In the genomic region with DNA sequence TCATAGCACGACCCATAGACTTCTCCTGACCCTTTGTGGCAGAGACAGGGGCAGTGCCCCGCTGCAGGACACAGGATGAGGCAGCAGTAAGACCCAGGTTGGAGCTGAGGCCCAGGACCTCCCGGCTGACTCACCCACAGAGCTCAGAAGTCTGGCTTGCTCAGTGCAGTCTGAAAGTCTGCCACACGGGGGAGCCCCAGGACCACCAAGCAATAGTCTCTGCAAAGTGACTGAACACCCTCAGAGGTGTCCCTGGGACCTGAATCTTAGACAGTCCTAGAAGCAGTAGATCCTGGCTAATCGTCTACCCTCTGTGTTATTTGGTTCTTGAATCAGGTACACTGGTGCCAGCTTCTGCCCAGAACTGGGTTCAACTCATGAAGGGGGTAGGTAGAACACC, we compare ENCODE assay signal across 9 mouse cellular contexts. TPM values are rescaled to one million over a fixed set of nuclear protein-coding genes. Genes with fewer than 3 reads are reported as not detected.
DNase-seq lines count a peak whose midpoint lies in the region; ATAC-seq and TF ChIP-seq lines count a peak whose summit lies in the region.
"Had no signal": no experiment of that assay in that cellular context is flagged by ENCODE, and none has a peak within 500 bp of the region (broad histone marks: within the 10 kb centered on the region; RNA-seq: fewer than 3 reads in every experiment).

No protein-coding gene starts in this region.

- intact Hi-C loops in heart, postnatal 25 days (cut with DNase I), result loop anchor here (1.0 to 10.0 kb wide), 3 partner anchors 169 to 342 kb away; no protein-coding TSS in a partner anchor

- no peak overlapping the region for H3K4me2 ChIP-seq in forebrain, embryonic 15.5 days (replicated peaks)

- DNase-seq in ES-CJ7 (ENCODE audit: low read depth, low spot score), result peak; percentile 83
- peak; percentile 92 for DNase-seq in cerebellum, adult 11 months
- DNase-seq in heart, postnatal 25 days (ENCODE audit: low spot score), result peak; percentile 71
- peak; percentile 95 for DNase-seq in layer of hippocampus, adult 11-12 months (ENCODE audit: low spot score)
- DNase-seq in lung, adult 18-20 months, result peak; percentile 86 to 90
- peak; percentile 69 to 72 for DNase-seq in thymus, adult 18-20 months

- H3K27ac ChIP-seq in forebrain, embryonic 15.5 days (replicated peaks), result no peak overlapping the region
- no peak overlapping the region for H3K27ac ChIP-seq in olfactory bulb, adult 2 months (ENCODE audit: insufficient read depth, low read depth, low read length)

- TF ChIP-seq POLR2A in olfactory bulb, adult 2 months (IDR thresholded peaks at IDR 0.05; ENCODE audit: insufficient read depth, low read depth, low read length), result no peak

- no peak overlapping the region for H3K4me3 ChIP-seq in forebrain, embryonic 15.5 days
- no peak overlapping the region for H3K4me3 ChIP-seq in olfactory bulb, adult 2 months (ENCODE audit: insufficient read depth, low read depth, low read length)
- H3K4me3 ChIP-seq: megakaryocyte, embryonic 14.5 days had no signal

- H3K36me3 ChIP-seq in forebrain, embryonic 15.5 days, result peaks cover 56% of the 10 kb centered on the region

- peak; percentile 91 for TF ChIP-seq CTCF in olfactory bulb, adult 2 months (IDR thresholded peaks at IDR 0.05; ENCODE audit: insufficient read depth, low read depth, low read length)

- H3K4me1 ChIP-seq in forebrain, embryonic 15.5 days, result peaks cover 19% of the 10 kb centered on the region
- H3K4me1 ChIP-seq in olfactory bulb, adult 2 months (ENCODE audit: control insufficient read depth, insufficient read depth, low read length), result peaks cover 30% of the 10 kb centered on the region

- H3K27me3 ChIP-seq in forebrain, embryonic 15.5 days, result no peaks in the 10 kb centered on the region

- peak; percentile 68 for ATAC-seq in forebrain, embryonic 15.5 days (replicated peaks)

- H3K9me3 ChIP-seq in forebrain, embryonic 15.5 days, result no peaks in the 10 kb centered on the region
- H3K9me3 ChIP-seq: megakaryocyte, embryonic 14.5 days had no signal

- no peak overlapping the region for H3K9ac ChIP-seq in forebrain, embryonic 15.5 days (replicated peaks)

- 7% methylated on average over 5 of the region's 5 CpGs for WGBS in forebrain, embryonic 15.5 days
- 3% methylated on average over 5 of the region's 5 CpGs for WGBS in olfactory bulb, adult 2 months

RNA-seq across cellular contexts. Expression of a gene that starts 8.1 kb away (rescaled TPM):
- polyA plus RNA-seq in forebrain, embryonic 15.5 days (2015; fragmentation: Nextera tagmentation; extraction: Ambion mirVana), result 157 and 161 TPM in 2 replicates
- 100 to 1,000 TPM; 178 to 185 TPM for total RNA-seq in heart, postnatal 25 days (2021)
- polyA plus RNA-seq in olfactory bulb, adult 2 months (2012; ENCODE audit: insufficient read depth, insufficient read length, low replicate concordance, missing spikeins), result not detected in 2 replicates

RNA-seq across cellular contexts. Expression of a gene that starts 8.7 kb away (rescaled TPM):
- polyA plus RNA-seq in forebrain, embryonic 15.5 days (2015; fragmentation: Nextera tagmentation; extraction: Ambion mirVana), result 11.8 and 27.5 TPM in 2 replicates
- 10 to 100 TPM; 21.0 to 22.2 TPM for total RNA-seq in heart, postnatal 25 days (2021)
- polyA plus RNA-seq in olfactory bulb, adult 2 months (2012; ENCODE audit: insufficient read depth, insufficient read length, low replicate concordance, missing spikeins), result not detected in 2 replicates

RNA-seq across cellular contexts. Expression of a gene that starts 32.5 kb away (rescaled TPM):
- polyA plus RNA-seq in forebrain, embryonic 15.5 days (2015; fragmentation: Nextera tagmentation; extraction: Ambion mirVana), result 5.1 and 6.8 TPM in 2 replicates
- under 1 TPM; 0.34 to 0.47 TPM for total RNA-seq in heart, postnatal 25 days (2021)
- not detected in 2 replicates for polyA plus RNA-seq in olfactory bulb, adult 2 months (2012; ENCODE audit: insufficient read depth, insufficient read length, low replicate concordance, missing spikeins)

RNA-seq across cellular contexts. Expression of a gene that starts 46.8 kb away (rescaled TPM):
- 10.8 and 12.3 TPM in 2 replicates for polyA plus RNA-seq in forebrain, embryonic 15.5 days (2015; fragmentation: Nextera tagmentation; extraction: Ambion mirVana)
- total RNA-seq in heart, postnatal 25 days (2021), result 10 to 100 TPM; 16.9 to 17.4 TPM
- not detected in 2 replicates for polyA plus RNA-seq in olfactory bulb, adult 2 months (2012; ENCODE audit: insufficient read depth, insufficient read length, low replicate concordance, missing spikeins)

Comparison
In these comparisons a context has a peak if more than half of its experiments do, and no peak if none do; other contexts are left out.
1. RNA of a gene that starts 8.7 kb away (polyA plus RNA-seq): 11.8 to 27.5 TPM in forebrain, embryonic 15.5 days; not detected in olfactory bulb, adult 2 months; every median in the first group is over 10 times any median in the second.
2. Peak in every context shown above with its lines, with median percentiles within 50 percentile points of each other: DNase-seq.